In the genomic region with DNA sequence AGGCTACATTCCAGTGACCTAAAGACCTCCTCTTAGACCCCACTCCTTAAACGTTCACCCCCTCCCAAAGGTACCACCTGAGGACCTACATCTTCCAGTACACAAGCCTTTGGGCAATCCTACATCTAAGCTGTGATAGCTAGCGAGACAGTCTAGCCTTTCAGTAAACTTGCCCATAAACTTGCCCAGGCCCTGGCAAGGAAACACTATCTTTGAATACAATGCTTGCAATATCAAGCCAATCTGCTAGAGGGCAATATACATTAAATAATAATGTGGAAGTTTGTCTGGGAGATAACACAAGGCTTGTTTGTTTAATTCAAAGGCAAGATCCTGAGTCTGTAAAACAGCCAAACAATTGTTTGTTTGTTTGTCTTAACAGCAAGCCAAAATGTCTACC, we compare ENCODE assay signal across 12 mouse cellular contexts.
DNase-seq lines count a peak whose midpoint lies in the region; ATAC-seq and TF ChIP-seq lines count a peak whose summit lies in the region.
"Had no signal": no experiment of that assay in that cellular context is flagged by ENCODE, and none has a peak within 500 bp of the region (broad histone marks: within the 10 kb centered on the region; RNA-seq: fewer than 3 reads in every experiment).

No protein-coding gene starts in this region.

- H3K4me2 ChIP-seq in kidney, embryonic 14.5 days (replicated peaks; ENCODE audit: low read depth, low read length) = no peak overlapping the region
- H3K4me2 ChIP-seq: intestine, embryonic 15.5 days; limb, embryonic 12.5 days; midbrain, embryonic 12.5 days had no signal

- ATAC-seq in kidney, embryonic 14.5 days (ENCODE audit: low FRiP score, low TSS enrichment) = 0 out of 2 replicates have a peak, but pooled peaks have one; percentile 28
- ATAC-seq: intestine, embryonic 15.5 days had no signal

- no peaks in the 10 kb centered on the region for H3K4me1 ChIP-seq in kidney, embryonic 14.5 days (ENCODE audit: control insufficient read depth, insufficient read depth, low read length)
- H3K4me1 ChIP-seq in cortical plate, adult 2 months (ENCODE audit: control insufficient read depth, insufficient read depth, low read length) = peaks cover 13% of the 10 kb centered on the region
- H3K4me1 ChIP-seq: intestine, embryonic 15.5 days; limb, embryonic 12.5 days had no signal

- no peak overlapping the region for H3K4me3 ChIP-seq in kidney, embryonic 14.5 days (ENCODE audit: low read length)
- no peak overlapping the region for H3K4me3 ChIP-seq in cortical plate, adult 2 months (ENCODE audit: insufficient read depth, low read length)
- H3K4me3 ChIP-seq: intestine, embryonic 15.5 days; limb, embryonic 12.5 days; midbrain, embryonic 12.5 days had no signal

- TF ChIP-seq CTCF in cortical plate, adult 2 months (IDR thresholded peaks at IDR 0.05; ENCODE audit: extremely low read depth, insufficient read depth, low read length) = 0 out of 2 replicates have a peak, but pooled peaks have one; percentile 17

- H3K27me3 ChIP-seq in kidney, embryonic 14.5 days (ENCODE audit: control insufficient read depth, insufficient read depth, low read length) = no peaks in the 10 kb centered on the region
- H3K27me3 ChIP-seq: intestine, embryonic 15.5 days; limb, embryonic 12.5 days; midbrain, embryonic 12.5 days had no signal

- 46% methylated on average over 2 of the region's 2 CpGs for WGBS in kidney, embryonic 14.5 days

- H3K9me3 ChIP-seq in kidney, embryonic 14.5 days (ENCODE audit: control insufficient read depth, low read length) = no peaks in the 10 kb centered on the region
- H3K9me3 ChIP-seq: intestine, embryonic 15.5 days; limb, embryonic 12.5 days; midbrain, embryonic 12.5 days had no signal

- no peak overlapping the region for H3K27ac ChIP-seq in kidney, embryonic 14.5 days (ENCODE audit: low read depth, low read length)
- no peak overlapping the region for H3K27ac ChIP-seq in cortical plate, adult 2 months (ENCODE audit: insufficient read depth, low read length)
- H3K27ac ChIP-seq: intestine, embryonic 15.5 days; limb, embryonic 12.5 days; midbrain, embryonic 12.5 days had no signal

- DNase-seq in embryo, embryonic 10 days (ENCODE audit: low spot score) = peak; percentile 25
- no peak for DNase-seq in embryo, embryonic 9.5 days (ENCODE audit: extremely low spot score)
- DNase-seq in kidney, postnatal 10 days = no peak
- peak; percentile 9 for DNase-seq in 416B (ENCODE audit: low read depth)
- DNase-seq in frontal cortex, postnatal 36 days (ENCODE audit: low spot score in 2 of 2) = no peak
- no peak for DNase-seq in spleen, adult 18-20 months
- DNase-seq: adrenal gland, adult 2 months had no signal

- TF ChIP-seq POLR2A in cortical plate, adult 2 months (IDR thresholded peaks at IDR 0.05; ENCODE audit: extremely low read depth, insufficient read depth, low read length) = no peak

- no peak overlapping the region for H3K9ac ChIP-seq in kidney, embryonic 14.5 days (ENCODE audit: low read depth, low read length)
- H3K9ac ChIP-seq: intestine, embryonic 15.5 days; limb, embryonic 12.5 days; midbrain, embryonic 12.5 days had no signal

- H3K36me3 ChIP-seq in kidney, embryonic 14.5 days (ENCODE audit: control insufficient read depth, insufficient read depth, low read length) = no peaks in the 10 kb centered on the region
- H3K36me3 ChIP-seq: intestine, embryonic 15.5 days; limb, embryonic 12.5 days; midbrain, embryonic 12.5 days had no signal

Comparison
In these comparisons a context has a peak if more than half of its experiments do, and no peak if none do; other contexts are left out.
1. DNase-seq: peak in embryo, embryonic 10 days (single experiment) and 416B (single experiment); none in embryo, embryonic 9.5 days (single experiment), kidney, postnatal 10 days (single experiment), frontal cortex, postnatal 36 days (0 of 2) and spleen, adult 18-20 months (0 of 2).